Mouse (Mus musculus) cerebellum, postnatal 10 days (tissue): ENCODE measurements around the gene Disp1.

Experiments
- DNase-seq, 2 experiments: peaks; one replicate each; pipeline ENCODE4 v3.0.0; 2021; ENCODE audit warnings: mixed read lengths in 2 of 2

The Disp1 gene

DNA sequence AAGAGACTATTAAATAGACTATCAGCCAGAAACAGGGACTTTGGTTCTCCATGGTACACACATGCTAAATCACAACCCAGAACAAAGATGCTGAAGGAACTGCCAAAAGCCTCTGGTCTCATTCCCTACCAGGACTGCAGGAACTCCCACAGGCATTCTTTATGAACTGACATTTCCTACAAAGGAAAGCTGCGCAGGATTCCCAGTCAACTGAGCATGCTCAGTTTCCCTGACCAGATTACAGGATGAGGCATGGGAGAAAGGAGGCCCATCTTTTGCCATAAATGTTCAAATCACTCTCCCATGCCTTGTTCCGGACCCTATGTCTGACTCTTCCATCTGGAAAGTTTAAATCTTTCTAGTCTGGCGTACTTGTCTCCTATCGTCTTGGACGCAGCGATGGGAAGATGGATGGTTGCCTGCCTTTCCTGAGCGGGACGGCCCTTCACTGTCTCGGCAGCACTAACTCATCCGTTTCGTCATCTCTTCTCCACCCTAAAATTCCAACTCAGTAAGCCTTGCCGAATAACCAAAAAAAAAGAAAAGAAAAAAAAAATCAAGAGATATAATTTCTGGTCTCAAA is 100.9 kb downstream of the Disp1 start:
- DNase-seq, result no peak

DNA sequence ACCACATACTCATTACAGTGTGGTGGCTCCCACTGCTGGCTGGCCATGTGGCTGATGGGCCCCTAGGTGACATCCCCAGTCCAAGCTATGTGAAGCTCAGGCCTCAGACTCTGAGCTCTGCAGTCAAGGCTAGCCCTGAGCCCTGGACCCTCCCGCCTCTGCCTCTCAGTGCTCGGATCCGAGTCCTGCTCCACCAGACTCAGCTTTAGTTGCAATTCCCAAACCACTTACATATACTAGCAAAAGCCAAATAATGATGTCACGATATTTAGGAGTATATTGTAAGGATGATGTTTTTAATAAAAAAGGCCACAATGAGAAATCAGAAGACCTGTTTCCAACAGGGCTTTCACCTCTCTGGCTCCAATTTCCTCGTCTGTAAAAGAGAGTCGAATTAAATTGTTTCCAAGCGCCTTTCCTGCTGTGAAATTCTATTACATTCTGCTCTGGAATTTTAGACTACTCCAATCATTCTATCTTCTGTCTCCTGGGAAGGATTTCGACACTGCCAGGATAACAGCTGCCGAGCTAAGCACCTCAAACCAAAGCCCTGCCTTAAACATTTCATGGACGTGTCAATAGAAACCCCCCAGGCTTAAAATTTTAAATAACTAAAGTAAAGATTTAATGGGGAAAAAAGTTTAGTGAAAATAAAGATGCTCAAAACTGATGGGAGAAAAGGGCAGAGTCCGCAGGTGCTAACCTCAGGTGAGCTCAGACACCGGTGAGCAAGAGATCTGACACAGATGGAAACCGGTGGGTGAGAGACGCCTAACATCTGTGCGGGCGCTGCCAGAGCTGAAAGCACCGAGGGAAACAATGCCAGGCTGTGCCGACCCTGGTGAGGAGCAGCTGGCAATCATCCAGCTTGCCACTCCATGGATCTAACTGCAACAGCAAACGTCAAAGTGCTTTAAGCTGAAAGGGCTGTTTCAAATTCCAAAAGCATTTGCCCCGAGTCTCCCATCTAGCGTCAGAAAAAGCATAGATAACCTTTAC is 103.2 kb downstream of the Disp1 start:
- peak; percentile 50 to 65 for DNase-seq

DNA sequence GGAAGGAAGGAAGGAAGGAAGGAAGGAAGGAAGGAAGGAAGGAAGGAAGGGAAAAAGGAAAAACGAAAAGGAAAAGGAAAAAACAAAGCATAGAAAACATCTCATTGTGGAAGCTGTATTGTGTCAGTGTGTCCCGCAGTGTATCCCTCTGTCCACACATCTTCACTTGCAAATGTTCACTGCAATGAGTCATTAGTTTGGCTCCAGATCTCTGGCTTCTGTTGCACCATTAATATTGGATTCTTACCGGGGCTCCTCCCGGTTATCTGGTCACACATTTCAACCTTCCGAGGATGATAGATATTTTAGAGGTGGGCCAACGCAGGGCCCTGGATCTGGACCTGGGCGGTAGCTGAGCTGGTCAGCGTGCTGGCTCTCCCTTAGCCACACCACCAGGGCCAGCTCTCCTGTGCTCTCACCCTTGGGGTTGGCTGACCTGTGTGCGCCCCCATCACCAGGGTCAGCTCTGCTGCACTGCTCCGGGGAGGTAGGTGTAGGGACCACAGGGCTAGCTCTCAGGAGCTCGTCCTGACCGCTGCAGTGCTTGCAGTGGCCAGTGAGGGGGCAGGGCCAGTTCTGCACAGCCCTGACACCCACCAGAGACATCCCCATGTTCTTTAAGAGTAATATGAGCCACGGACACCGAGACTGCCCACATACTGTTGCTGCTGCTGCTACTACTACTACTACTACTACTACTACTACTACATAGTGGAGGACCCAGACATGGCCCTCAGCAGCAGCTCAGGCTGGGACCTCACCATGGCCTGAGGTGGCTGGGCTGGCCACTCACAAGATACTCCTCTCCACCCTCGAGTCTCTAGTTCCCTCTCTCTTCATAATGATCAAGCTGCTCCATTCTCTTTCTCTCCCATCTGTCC is 104.1 kb downstream of the Disp1 start:
- DNase-seq, result no peak

DNA sequence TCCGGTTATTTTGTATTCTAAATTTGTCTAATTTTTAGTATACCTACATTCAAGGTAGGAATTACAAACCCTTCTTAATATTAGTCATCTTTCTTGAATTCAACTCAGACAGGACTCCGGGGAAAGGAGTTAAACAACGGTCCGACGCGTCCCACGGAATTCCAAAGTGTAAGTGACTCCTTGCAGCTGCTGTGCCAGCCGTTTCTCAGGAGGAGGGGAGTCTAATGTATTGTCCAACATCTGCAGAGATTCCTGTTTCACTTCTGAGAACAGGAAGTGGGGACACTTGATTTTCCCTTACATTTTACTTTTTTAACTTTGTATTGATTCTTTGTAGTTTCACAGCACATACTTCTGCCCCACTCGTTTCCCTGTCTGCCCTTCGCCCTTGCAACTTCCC is 104.9 kb downstream of the Disp1 start:
- DNase-seq, result no peak

DNA sequence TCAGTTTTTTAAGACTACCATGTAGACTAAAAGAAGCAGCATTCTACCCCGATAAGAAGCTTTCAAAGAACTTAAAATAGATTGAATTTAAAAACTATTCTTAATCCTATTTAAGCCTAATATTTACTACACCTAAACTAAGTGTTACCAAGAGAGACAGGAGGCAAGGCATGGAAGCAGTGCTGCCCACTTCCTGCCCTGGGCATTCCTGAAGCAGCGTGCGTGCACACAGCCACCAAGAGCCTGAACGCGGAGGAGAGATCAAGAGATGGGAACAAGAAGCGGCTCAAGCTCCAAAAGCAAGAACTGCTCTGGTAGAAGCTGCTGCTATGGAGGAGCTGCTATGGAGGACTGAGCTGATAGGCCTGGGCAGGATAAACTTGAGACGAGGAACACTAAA is 106.2 kb downstream of the Disp1 start:
- DNase-seq, result no peak

DNA sequence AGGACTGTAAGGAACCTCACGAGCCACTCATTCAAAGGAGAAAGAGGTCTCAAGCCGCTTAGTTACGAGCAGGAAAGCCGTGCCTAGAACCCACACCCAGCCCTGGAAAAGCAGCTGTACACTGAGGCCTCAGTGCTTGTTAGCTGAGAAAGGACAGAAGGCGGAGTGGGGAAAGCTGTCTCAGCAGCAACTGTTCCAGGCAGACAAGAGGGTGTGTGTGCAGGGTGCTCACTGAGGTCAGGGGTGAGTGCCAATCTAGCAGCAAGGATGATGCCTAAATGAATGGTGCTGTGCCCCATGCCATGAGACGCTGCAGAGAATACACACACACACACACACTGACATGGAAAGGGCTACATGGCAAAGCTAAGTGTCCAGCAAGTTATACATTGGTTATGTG is 106.8 kb downstream of the Disp1 start:
- DNase-seq, result no peak

DNA sequence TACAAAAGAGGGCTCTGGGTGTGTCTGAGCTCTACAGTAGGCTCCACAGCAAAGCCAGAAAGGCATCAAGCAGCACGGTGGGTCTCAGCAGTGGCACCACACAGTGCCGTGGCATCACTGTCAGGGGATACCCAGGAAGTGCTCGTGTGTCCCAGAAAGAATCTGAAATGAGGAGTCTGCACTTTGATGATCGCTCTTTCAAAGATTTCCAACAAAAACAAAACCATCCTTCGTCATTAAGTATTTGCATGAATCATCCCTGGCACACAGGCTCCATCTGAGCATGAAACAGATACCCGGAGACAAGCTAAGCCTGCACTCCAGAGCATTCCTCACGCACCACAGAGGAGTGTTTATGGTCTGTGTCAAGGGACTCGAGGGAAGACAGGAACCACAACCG is 107.8 kb downstream of the Disp1 start:
- no peak for DNase-seq

DNA sequence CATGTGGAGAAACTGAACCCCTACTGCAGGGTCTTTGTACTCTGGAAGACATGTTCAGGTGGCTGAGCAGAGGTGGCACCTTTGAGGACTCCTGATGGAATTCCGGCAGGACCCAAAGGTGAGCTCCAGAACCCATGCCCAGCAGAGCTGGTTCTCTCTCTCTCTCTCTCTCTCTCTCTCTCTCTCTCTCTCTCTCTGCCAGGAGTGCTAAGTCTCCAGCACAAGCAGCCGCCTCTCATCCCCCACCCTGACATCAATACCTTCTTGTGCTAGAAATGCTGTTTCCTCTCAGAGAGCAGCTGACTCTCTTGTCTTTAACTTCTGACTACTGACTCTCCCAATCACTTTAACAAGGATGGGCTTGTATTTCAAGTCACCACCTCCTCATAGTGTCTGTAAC is 113.8 kb downstream of the Disp1 start:
- DNase-seq, result no peak

DNA sequence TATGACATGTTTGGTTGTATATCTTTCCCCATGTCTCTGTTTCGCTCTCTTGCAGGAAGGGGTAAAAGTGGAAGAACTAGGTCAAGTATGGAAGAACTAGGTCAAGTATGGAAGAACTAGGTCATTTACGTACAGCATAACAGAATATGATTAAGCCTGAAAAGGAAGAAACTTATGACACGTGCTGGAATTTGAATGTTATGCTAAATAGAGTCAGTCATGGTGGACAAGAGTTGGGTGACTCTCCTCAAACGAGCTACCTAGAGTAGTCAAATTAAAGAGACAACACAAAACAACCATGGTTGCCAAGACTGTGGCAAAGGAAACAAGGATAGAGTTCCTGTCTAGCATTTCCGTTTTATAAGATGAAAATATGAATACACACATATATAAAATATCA is 116.6 kb downstream of the Disp1 start:
- no peak for DNase-seq

DNA sequence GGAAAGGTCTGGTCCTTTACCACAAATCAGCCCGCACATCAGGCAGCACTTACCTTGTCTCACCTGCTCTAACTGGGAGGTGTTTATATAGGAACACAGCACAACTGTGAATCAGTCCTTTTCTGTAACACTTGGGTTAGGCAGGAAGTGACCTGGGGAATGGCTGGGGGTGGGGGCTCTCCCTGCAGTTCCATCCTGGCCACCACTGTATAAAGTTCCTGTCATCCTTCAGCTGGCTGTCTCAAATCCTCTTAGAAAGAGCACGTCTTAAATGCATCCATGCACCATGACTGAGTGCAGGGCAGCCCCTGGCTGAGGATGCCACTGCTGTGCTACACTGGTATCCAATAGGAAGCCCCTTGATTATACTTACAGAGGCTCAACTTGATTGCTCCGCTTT is 118.5 kb downstream of the Disp1 start:
- DNase-seq, result no peak

DNA sequence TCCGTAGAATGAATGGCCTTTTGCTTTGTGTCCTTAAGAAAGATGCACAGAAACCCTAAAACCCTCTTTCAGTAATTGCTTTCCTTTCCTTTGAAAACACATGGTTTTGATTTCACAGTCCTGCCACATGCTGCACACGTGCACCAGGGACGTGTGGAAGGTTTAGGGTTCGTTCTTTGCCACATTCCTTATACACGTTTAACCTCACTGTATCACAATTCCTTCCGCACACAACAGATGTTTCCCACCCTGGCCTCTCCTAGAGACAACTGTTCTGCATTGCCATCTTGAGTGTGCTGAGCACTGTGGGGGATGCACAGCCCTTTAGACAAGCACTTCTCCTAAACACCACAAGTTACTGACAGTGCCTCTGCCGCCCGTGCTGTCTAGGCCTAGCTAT is 119.2 kb downstream of the Disp1 start:
- no peak for DNase-seq

DNA sequence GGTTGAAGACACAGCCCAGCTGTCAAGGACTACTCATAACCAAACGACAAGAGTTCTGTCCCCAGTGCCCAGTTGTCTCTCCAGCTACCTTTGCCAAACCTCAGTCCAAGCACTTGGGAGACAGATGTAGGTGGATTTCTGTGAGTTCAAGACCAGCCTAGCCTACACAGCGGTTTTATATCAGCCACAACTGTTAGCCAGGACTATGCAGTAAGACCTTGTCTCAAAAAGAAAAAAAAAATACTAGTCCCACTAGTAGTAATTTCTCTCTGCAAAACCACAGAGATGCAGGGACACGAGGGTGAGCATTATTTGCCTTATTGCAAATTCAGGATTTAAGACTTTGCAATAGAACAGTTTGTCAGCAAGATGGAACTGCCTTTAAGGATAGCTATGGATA is 120.0 kb downstream of the Disp1 start:
- no peak for DNase-seq

DNA sequence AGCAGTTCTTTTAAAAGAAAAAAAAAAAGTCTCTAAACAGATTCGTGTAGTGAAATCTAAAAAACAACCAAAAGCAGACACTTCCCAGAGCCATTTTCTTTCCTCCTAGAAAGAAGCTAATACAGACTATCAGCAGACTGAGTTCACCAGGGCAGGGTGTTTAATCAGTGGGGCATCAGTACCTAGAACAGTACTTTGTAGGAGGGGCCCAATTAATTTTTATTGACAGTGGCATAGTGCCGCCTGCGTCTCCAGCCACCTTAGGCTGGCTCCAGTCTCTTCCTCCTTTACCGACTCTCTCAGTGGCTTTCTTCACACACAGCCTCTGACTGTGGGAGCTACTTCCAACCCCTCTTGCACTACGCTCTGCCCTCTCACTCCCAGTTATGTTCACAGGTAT is 121.1 kb downstream of the Disp1 start:
- no peak for DNase-seq

DNA sequence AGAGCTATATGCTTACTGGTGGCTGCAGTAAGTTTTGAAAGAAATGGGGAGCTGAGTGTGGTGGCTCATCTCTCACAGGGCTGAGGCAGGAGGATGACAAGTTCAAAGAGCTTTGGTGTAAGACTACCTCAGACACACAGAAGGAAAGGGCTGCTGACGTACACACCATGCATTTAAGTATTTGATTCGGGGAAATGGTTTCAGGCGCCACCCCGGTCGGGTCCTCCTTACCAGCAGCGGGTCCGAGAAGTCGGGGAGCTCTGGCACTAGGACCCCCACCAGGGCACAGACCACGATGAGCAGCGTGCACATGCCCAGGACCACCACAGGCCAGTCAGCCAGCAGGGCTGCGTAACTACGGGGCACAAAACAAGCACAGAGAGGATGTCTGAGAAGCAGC is 121.6 kb downstream of the Disp1 start:
- DNase-seq, result no peak

DNA sequence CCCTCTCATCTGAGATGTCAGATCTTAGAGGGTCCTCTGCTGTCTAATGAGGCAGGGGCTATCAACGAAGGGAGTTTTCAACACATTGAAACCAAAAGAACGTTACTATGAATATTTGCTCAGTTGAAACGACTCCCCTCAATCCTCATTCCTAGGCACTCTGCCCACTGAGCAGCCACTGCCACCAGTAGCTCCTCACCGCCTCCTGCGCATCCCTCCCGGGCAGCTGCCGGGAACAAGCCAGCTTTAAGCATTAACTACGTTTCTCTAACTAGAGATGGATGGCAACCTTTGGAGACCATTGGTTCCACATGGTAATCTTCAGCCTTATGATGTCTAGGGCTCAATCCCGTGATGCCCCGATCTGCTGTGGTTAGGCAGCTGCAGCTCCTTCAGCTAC is 123.7 kb downstream of the Disp1 start:
- DNase-seq, result no peak

DNA sequence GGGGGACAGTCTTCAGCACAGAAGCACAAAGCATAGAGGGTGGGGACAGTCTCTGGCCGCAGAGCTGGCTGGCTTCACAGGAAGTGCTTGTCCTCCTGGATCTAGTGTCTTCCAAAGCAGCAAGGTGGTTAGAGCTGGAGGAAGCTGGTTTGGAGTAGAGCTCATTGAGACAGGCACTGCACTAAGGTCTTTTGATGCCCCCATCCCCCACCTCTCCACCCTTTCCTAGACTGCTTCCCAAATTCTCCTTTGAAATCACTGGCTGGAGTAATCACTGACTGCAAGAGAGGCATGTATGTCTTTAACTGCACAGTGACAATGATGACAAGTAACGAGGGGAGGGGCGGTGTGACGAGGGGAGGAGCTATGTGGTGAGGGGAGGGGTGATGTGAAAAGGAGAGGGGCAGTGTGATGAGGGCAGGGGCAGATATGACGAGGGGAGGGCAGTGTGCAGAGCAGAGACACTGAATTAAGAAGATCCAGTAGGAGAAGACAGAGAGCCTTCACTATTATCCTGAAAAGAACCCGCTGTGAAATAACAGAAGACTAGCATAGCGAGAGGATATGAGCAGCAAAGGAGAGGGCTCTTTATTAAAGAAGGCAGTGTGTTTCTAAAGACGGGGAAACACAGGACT is 125.8 kb downstream of the Disp1 start:
- DNase-seq, result no peak

DNA sequence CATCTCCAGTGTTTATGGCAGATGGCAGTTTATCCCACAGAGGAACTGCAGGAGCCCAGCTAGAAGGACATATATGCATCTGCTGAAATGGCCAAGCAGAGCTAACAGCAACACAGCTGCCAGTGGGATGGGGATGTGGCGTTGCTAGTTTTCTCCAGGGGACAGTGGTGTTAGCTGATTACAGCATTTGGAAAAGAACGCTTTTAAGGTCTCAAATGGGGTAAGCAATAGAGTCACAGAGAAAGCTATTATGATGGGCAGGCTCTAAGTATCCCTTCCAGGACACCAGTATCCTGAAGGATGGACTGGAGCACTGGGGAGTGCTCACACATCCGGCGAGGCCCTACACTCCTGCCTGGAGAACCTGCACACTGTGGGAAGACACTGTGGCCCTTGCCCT is 129.0 kb downstream of the Disp1 start:
- no peak for DNase-seq

DNA sequence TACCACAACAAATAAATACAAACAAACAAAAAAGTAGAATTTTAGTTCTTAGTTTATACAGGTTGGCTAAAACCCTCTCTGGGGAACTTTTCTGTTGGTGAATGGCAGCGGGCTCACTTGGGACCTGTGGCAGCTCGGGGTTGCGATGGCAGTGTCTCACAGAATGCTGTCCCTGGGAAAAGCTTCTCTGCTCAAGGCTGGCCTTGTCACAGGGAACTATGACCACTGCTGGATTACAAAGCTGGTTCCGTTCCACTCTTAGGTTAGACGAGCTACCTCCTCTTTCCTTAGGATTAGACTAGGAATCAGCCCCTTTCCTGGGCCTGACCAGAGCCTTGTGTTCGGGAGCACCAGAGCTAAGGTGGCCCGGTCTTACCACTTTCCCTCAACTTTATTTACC is 130.1 kb downstream of the Disp1 start:
- no peak for DNase-seq

DNA sequence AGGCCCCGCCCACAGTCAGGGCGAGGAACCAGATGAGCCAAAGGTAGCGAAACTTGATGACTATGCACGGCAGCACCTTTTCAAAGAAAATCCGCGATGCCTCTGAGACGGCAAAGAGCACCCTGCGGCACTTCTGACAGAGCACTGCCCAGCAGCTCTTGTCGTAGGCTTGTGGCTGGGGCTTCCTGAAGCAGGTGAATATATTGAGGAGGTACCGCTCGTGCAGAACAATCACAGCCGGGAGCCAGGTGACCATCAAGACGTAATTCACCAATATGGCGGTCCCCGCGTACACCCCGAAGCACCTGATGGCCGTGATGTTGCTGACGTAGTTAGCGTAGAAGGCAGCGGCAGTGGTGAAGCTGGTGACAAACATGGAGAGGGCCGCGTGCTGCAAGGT is 132.7 kb downstream of the Disp1 start:
- DNase-seq, result no peak

DNA sequence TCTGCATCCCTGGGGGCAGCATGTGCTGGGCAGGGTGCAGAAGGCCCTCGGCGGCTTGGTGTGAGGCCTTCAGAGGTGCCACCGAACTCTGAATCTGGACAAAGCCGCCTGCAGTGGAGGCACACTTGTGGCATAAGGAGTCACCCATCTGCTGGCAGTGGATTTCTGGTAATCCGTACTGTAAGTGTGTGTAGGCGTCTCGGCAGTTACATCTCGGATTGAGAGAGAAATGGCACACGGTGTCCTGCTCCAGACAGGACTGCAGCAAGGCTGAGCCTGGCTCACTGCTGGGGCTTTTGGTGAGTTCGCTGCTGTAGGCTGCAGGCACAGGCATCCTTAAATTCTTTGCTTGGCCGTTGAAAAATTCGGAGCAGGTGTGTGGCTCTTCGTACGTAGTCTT is 134.5 kb downstream of the Disp1 start:
- no peak for DNase-seq

DNA sequence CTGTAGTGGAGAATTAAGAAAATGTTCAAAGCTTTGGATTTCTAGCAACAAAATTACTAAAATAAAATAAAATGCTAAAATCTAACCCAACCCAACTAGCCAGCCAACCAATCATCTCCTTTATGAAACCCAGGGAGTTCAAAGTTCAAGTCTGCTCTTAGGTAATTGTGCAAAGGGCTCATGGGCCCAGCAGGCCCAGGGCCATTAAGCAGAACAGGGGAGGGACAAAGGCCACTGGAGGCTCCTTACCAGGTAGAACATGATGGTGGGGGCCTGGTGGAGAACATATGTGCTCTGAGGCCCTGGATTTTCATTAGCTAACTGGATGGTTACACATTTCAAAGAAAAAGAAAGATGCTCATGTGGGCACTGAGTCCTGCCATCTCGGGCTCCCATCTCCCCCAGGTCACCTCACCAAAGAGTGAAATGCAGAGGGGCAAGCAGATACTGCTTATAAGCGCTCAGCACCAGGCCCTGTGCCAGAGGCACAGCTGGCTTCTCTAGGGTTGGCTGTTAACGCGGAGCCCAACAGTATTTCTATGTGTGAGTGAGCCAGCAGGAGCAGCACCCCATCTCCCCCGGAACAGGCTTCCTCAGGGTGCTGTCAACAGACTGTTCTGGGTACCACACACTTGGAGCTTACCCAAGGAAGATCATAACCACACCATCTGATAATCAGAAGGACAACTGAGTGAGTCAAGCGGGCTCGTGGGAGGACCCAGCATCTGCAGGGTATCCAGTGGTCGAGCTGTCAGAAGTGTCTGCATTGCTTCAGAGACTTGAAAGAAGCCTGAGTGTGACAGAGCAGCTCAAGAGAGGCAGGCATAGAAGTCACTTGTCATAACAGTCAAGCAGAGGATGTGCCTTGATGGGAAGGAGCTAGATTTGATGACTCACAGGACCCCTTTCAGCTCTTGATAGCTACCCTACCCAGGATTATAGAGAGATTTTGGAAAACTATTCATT is 137.0 kb downstream of the Disp1 start:
- DNase-seq, result peak; percentile 42 to 66

DNA sequence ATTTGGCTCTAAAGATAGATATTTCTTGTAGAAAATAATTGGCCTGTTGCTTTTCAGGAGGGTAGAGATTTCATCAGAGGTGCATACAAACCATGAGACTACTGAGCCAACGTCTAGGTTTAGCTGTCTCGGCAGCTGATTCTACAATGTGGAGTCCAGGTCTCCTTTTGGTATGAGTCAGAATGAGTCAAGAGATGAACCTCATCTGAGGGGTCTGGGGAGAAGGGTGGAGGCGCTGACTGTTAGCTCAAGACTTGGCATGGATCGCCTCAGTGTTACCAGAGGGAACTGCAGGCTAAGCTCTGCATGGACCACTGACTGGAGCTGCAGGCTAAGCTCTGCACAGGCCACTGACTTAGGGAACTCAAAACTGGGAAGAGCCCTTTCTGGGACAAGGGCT is 138.9 kb downstream of the Disp1 start:
- no peak for DNase-seq
